Mouse (Mus musculus): ENCODE measurements around the gene 1700011L22Rik. TPM values are rescaled to one million over a fixed set of nuclear protein-coding genes. Genes with fewer than 3 reads are reported as not detected.

The 1700011L22Rik gene
- polyA plus RNA-seq, 1 experiment from 2014 or later = not detected

- Histone ChIP-seq H3K4me3 (ENCODE audit: low read depth, low read length) (no peak overlapping the region), H3K27me3 (replicated peaks; ENCODE audit: control insufficient read depth, insufficient read depth, low read length) (no peaks in the 10 kb centered on the region), H3K27ac (ENCODE audit: low read depth) (no peak overlapping the region), H3K36me3 (ENCODE audit: control insufficient read depth, insufficient read depth, low read length) (no peaks in the 10 kb centered on the region), H3K4me1 (replicated peaks; ENCODE audit: control insufficient read depth, insufficient read depth, low read length) (no peaks in the 10 kb centered on the region), H3K4me2 (ENCODE audit: low read length) (no peak overlapping the region), H3K9me3 (ENCODE audit: control insufficient read depth, low read length) (no peaks in the 10 kb centered on the region), H3K9ac (ENCODE audit: low read length) (no peak overlapping the region)
- 88% methylated on average over 5 of the region's 5 CpGs for WGBS
- no peak for ATAC-seq (replicated peaks; ENCODE audit: low FRiP score, low TSS enrichment, low read depth)
- DNase-seq (ENCODE audit: low spot score) = no peak
Observed at GRCm38 (mm10) chr8:79261920-79262319, 13.6 kb upstream of the 1700011L22Rik start.

DNA sequence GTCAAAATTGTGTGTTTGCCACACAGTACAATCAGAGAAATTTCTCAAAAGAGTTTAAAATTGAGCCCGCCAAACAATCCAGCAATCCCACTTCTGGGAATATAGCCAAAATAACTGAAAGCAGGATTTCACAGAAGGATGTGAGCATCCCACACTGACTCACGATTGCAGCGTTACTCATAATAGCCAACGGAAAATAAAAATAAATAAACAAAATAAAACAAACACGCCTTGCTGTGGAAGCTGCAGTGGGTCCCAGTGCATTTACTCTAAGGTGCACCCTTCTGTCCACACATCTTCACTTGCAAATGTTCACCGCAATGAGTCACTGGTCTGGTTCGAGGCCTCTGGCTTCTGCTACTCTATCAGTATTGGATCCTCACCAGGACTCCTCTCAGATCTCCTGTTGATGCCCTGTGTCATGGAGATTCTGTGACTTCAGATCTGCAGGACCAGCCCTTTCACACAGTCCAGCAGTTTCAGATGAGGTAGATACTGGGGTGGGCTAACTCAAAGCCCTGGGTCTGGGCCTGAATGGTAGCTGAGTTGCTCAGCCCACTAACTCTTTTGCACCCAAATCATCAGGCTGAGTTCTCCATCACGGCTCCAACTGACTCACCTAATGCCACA lies 7.8 kb upstream of the 1700011L22Rik start:
- DNase-seq (ENCODE audit: low spot score) = peak; percentile 38
- Histone ChIP-seq H3K4me2 (ENCODE audit: low read length) (no peak overlapping the region), H3K9me3 (ENCODE audit: control insufficient read depth, low read length) (no peaks in the 10 kb centered on the region), H3K27me3 (replicated peaks; ENCODE audit: control insufficient read depth, insufficient read depth, low read length) (no peaks in the 10 kb centered on the region), H3K4me1 (replicated peaks; ENCODE audit: control insufficient read depth, insufficient read depth, low read length) (no peaks in the 10 kb centered on the region; the same call in 1 of the 2 replicates), H3K9ac (ENCODE audit: low read length) (no peak overlapping the region), H3K4me3 (ENCODE audit: low read depth, low read length) (no peak overlapping the region), H3K36me3 (ENCODE audit: control insufficient read depth, insufficient read depth, low read length) (no peaks in the 10 kb centered on the region), H3K27ac (ENCODE audit: low read depth) (no peak overlapping the region)
- WGBS = 63% methylated on average over 8 of the region's 8 CpGs
- ATAC-seq (replicated peaks; ENCODE audit: low FRiP score, low TSS enrichment, low read depth) = no peak

DNA sequence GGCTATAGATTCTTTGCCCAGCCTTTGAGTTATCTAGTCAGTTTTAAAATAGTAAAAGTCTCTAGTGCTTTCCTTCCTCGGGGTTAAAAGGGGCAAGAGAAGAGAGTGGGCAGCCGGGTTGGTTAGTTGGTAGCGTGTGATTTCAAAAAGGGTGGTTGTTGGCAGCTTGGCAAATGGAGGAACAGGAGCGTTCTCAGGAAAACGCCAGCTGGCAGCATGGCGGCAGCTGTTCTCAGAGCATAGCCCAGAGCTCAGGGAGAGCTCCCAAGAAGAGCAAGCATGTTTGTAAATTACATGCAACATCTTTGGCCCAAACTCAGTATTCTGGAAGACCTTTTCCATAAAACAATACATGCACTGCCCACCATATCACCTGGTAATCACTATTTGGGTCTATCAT lies 5.4 kb upstream of the 1700011L22Rik start:
- peaks cover 3% of the 10 kb centered on the region; the same call in 1 of the 2 replicates for H3K4me1 ChIP-seq (replicated peaks; ENCODE audit: control insufficient read depth, insufficient read depth, low read length)
- DNase-seq (ENCODE audit: low spot score) = no peak
- no peak overlapping the region for H3K9ac ChIP-seq (ENCODE audit: low read length)
- H3K36me3 ChIP-seq (ENCODE audit: control insufficient read depth, insufficient read depth, low read length) = no peaks in the 10 kb centered on the region
- no peaks in the 10 kb centered on the region for H3K9me3 ChIP-seq (ENCODE audit: control insufficient read depth, low read length)
- H3K27me3 ChIP-seq (replicated peaks; ENCODE audit: control insufficient read depth, insufficient read depth, low read length) = no peaks in the 10 kb centered on the region
- no peak for ATAC-seq (replicated peaks; ENCODE audit: low FRiP score, low TSS enrichment, low read depth)
- no peak overlapping the region for H3K27ac ChIP-seq (ENCODE audit: low read depth)
- H3K4me2 ChIP-seq (ENCODE audit: low read length) = no peak overlapping the region
- H3K4me3 ChIP-seq (ENCODE audit: low read depth, low read length) = no peak overlapping the region
- 88% methylated on average over 6 of the region's 6 CpGs for WGBS

DNA sequence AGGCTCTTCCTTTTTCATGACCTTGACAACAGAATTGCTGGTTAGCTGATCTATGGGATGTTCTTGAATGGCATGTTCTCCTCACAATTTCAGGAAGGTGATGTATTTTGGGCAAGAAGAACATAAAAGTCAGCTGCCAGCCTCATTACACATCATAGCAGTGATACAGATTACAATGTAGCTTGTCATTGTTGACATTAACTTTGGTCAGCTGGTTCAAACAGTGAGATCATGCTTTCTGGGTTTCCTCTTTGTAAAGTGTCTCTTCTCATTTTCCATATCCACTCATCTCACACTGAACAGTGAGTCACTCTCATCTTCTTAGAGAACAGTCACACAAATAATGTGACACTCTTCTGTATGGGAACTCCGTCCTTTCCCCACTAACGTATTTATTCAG lies 4.9 kb downstream of the 1700011L22Rik start:
- no peaks in the 10 kb centered on the region for H3K4me1 ChIP-seq (replicated peaks; ENCODE audit: control insufficient read depth, insufficient read depth, low read length)
- 71% methylated on average over 2 of the region's 2 CpGs for WGBS
- no peaks in the 10 kb centered on the region for H3K36me3 ChIP-seq (ENCODE audit: control insufficient read depth, insufficient read depth, low read length)
- no peak for DNase-seq (ENCODE audit: low spot score)
- no peaks in the 10 kb centered on the region for H3K9me3 ChIP-seq (ENCODE audit: control insufficient read depth, low read length)
- ATAC-seq (replicated peaks; ENCODE audit: low FRiP score, low TSS enrichment, low read depth) = no peak
- H3K9ac ChIP-seq (ENCODE audit: low read length) = no peak overlapping the region
- no peak overlapping the region for H3K27ac ChIP-seq (ENCODE audit: low read depth)
- no peak overlapping the region for H3K4me3 ChIP-seq (ENCODE audit: low read depth, low read length)
- H3K27me3 ChIP-seq (replicated peaks; ENCODE audit: control insufficient read depth, insufficient read depth, low read length) = no peaks in the 10 kb centered on the region
- H3K4me2 ChIP-seq (ENCODE audit: low read length) = no peak overlapping the region

DNA sequence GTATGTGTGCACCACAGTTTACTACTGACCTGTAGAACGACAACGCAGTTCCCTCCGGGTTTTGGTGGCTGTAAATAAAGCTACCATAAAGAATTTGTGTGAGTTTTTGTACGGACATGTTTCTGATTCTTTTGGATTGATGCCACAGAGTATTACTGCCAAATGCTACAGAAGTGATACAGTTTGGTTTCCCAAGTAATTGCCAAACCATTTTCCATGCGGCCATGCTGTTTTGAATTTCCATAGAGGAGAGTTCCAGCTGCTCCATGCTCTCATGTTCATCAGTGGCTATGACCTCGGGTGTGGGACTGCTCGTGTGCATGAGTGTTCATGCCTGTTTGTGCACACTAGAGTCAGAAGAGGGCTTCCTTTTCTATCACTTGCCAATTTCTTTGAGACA lies 8.4 kb downstream of the 1700011L22Rik start:
- no peaks in the 10 kb centered on the region for H3K27me3 ChIP-seq (replicated peaks; ENCODE audit: control insufficient read depth, insufficient read depth, low read length)
- no peak overlapping the region for H3K9ac ChIP-seq (ENCODE audit: low read length)
- ATAC-seq (replicated peaks; ENCODE audit: low FRiP score, low TSS enrichment, low read depth) = no peak
- no peaks in the 10 kb centered on the region for H3K9me3 ChIP-seq (ENCODE audit: control insufficient read depth, low read length)
- no peak overlapping the region for H3K4me3 ChIP-seq (ENCODE audit: low read depth, low read length)
- no peak overlapping the region for H3K27ac ChIP-seq (ENCODE audit: low read depth)
- H3K4me2 ChIP-seq (ENCODE audit: low read length) = no peak overlapping the region
- 91% methylated on average over 7 of the region's 7 CpGs for WGBS
- no peaks in the 10 kb centered on the region for H3K4me1 ChIP-seq (replicated peaks; ENCODE audit: control insufficient read depth, insufficient read depth, low read length)
- no peaks in the 10 kb centered on the region for H3K36me3 ChIP-seq (ENCODE audit: control insufficient read depth, insufficient read depth, low read length)
- DNase-seq (ENCODE audit: low spot score) = no peak

GRCm38 (mm10) chr8:79239320-79239719 lies 9.1 kb downstream of the 1700011L22Rik start:
- Histone ChIP-seq H3K9ac (ENCODE audit: low read length) (no peak overlapping the region), H3K4me1 (replicated peaks; ENCODE audit: control insufficient read depth, insufficient read depth, low read length) (no peaks in the 10 kb centered on the region), H3K9me3 (ENCODE audit: control insufficient read depth, low read length) (no peaks in the 10 kb centered on the region), H3K27me3 (replicated peaks; ENCODE audit: control insufficient read depth, insufficient read depth, low read length) (no peaks in the 10 kb centered on the region), H3K4me3 (ENCODE audit: low read depth, low read length) (no peak overlapping the region), H3K36me3 (ENCODE audit: control insufficient read depth, insufficient read depth, low read length) (no peaks in the 10 kb centered on the region), H3K4me2 (ENCODE audit: low read length) (no peak overlapping the region), H3K27ac (ENCODE audit: low read depth) (no peak overlapping the region)
- DNase-seq (ENCODE audit: low spot score) = no peak
- no peak for ATAC-seq (replicated peaks; ENCODE audit: low FRiP score, low TSS enrichment, low read depth)
- WGBS = 66% methylated on average over 3 of the region's 3 CpGs

GRCm38 (mm10) chr8:79229266-79229888 lies 19.0 kb downstream of the 1700011L22Rik start:
- ATAC-seq (replicated peaks; ENCODE audit: low FRiP score, low TSS enrichment, low read depth) = no peak
- Histone ChIP-seq H3K9me3 (ENCODE audit: control insufficient read depth, low read length) (no peaks in the 10 kb centered on the region), H3K9ac (ENCODE audit: low read length) (no peak overlapping the region), H3K27me3 (replicated peaks; ENCODE audit: control insufficient read depth, insufficient read depth, low read length) (no peaks in the 10 kb centered on the region), H3K27ac (ENCODE audit: low read depth) (no peak overlapping the region), H3K36me3 (ENCODE audit: control insufficient read depth, insufficient read depth, low read length) (no peaks in the 10 kb centered on the region), H3K4me1 (replicated peaks; ENCODE audit: control insufficient read depth, insufficient read depth, low read length) (no peaks in the 10 kb centered on the region), H3K4me3 (ENCODE audit: low read depth, low read length) (no peak overlapping the region), H3K4me2 (ENCODE audit: low read length) (no peak overlapping the region)
- 75% methylated on average over 8 of the region's 8 CpGs for WGBS
- DNase-seq (ENCODE audit: low spot score) = no peak

DNA sequence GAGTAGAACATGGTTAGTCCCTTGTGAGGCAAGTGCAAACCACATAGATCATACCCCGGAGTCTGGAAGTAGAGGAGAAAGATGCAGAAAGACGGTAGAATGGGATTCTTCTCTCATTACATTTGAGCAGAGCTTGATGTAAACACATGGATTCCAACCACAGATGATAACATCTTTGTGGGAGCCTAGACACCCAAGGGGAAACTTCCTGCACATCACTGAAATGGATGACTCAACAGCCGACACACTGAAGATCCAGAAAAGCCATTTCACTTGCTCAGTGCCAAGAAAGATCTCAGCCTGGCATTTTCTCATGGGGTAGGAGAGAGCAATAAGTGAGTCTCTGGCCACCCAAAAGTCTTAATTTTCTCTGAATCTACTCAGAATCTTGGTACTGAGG lies 20.5 kb downstream of the 1700011L22Rik start:
- H3K9ac ChIP-seq (ENCODE audit: low read length) = no peak overlapping the region
- H3K4me1 ChIP-seq (replicated peaks; ENCODE audit: control insufficient read depth, insufficient read depth, low read length) = no peaks in the 10 kb centered on the region
- no peak overlapping the region for H3K27ac ChIP-seq (ENCODE audit: low read depth)
- 77% methylated on average over 3 of the region's 3 CpGs for WGBS
- ATAC-seq (replicated peaks; ENCODE audit: low FRiP score, low TSS enrichment, low read depth) (no peak), DNase-seq (ENCODE audit: low spot score) (no peak)
- H3K36me3 ChIP-seq (ENCODE audit: control insufficient read depth, insufficient read depth, low read length) = no peaks in the 10 kb centered on the region
- no peak overlapping the region for H3K4me3 ChIP-seq (ENCODE audit: low read depth, low read length)
- no peak overlapping the region for H3K4me2 ChIP-seq (ENCODE audit: low read length)
- H3K27me3 ChIP-seq (replicated peaks; ENCODE audit: control insufficient read depth, insufficient read depth, low read length) = no peaks in the 10 kb centered on the region
- no peaks in the 10 kb centered on the region for H3K9me3 ChIP-seq (ENCODE audit: control insufficient read depth, low read length)

DNA sequence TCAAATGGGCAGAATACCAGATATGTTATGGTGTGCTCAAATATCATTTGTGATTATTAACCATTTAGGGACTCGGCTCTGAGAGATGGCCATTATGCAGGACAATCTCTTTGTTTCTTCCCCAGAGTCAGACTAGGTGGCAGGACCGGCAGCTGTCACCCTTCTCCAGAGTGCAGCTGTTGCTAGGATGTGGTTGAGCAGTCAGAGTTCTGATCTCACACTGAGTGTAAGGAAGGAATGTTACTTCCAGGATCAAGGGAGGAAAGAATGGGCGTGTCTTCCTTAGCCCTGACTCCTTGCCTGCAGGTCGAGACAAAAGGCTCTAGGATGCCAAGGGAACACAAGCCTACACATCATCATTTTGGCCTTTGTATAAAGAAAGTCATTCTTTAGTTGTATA lies 21.2 kb downstream of the 1700011L22Rik start:
- WGBS = 80% methylated on average over 4 of the region's 4 CpGs
- Histone ChIP-seq H3K27ac (ENCODE audit: low read depth) (no peak overlapping the region), H3K36me3 (ENCODE audit: control insufficient read depth, insufficient read depth, low read length) (no peaks in the 10 kb centered on the region), H3K4me2 (ENCODE audit: low read length) (no peak overlapping the region), H3K9ac (ENCODE audit: low read length) (no peak overlapping the region), H3K27me3 (replicated peaks; ENCODE audit: control insufficient read depth, insufficient read depth, low read length) (no peaks in the 10 kb centered on the region), H3K4me3 (ENCODE audit: low read depth, low read length) (no peak overlapping the region), H3K4me1 (replicated peaks; ENCODE audit: control insufficient read depth, insufficient read depth, low read length) (no peaks in the 10 kb centered on the region), H3K9me3 (ENCODE audit: control insufficient read depth, low read length) (no peaks in the 10 kb centered on the region)
- no peak for DNase-seq (ENCODE audit: low spot score)
- no peak for ATAC-seq (replicated peaks; ENCODE audit: low FRiP score, low TSS enrichment, low read depth)

Data from intestine, embryonic 14.5 days (tissue).